Mouse (Mus musculus) intestine, embryonic 15.5 days (tissue): ENCODE measurements around the gene Ppp1r36. TPM values are rescaled to one million over a fixed set of nuclear protein-coding genes. Genes with fewer than 3 reads are reported as not detected.
A peak's percentile ranks its signal among the peaks of the same experiment; 100 is the strongest.

Experiments
- ATAC-seq: fragments of 200-750 bp; cut with Nextera tagmentation; 2 replicates; pipeline ENCODE4 v1.8.0; 2017; ENCODE audit warnings: moderate TSS enrichment, moderate library complexity
- H3K27ac ChIP-seq: fragments of 300-500 bp; sonication (generic); 2 replicates; pipeline ENCODE4 v1.5.1; 2015; ENCODE audit warnings: mild to moderate bottlenecking, inconsistent platforms
- H3K27me3 ChIP-seq: fragments of 300-500 bp; sonication (generic); replicated peaks from 2 replicates; pipeline ENCODE4 v1.6.1; 2015; ENCODE audit warnings: inconsistent platforms
- H3K36me3 ChIP-seq: fragments of 300-500 bp; sonication (generic); 2 replicates; pipeline ENCODE4 v1.6.1; 2015; ENCODE audit warnings: inconsistent platforms
- H3K4me1 ChIP-seq: fragments of 300-500 bp; sonication (generic); replicated peaks from 2 replicates; pipeline ENCODE4 v1.6.1; 2015; ENCODE audit warnings: inconsistent platforms
- H3K4me2 ChIP-seq: fragments of 300-500 bp; sonication (generic); replicated peaks from 2 replicates; pipeline ENCODE4 v1.6.1; 2015; ENCODE audit warnings: mild to moderate bottlenecking, inconsistent platforms
- H3K4me3 ChIP-seq: fragments of 300-500 bp; sonication (generic); replicated peaks from 2 replicates; pipeline ENCODE4 v1.5.1; 2015; ENCODE audit warnings: inconsistent platforms
- H3K9ac ChIP-seq: fragments of 300-500 bp; sonication (generic); 2 replicates; pipeline ENCODE4 v1.6.1; 2015; ENCODE audit warnings: inconsistent platforms
- H3K9me3 ChIP-seq: fragments of 300-500 bp; sonication (generic); 2 replicates; pipeline ENCODE4 v1.6.1; 2016; ENCODE audit warnings: inconsistent platforms
- WGBS: fragments of 180-500 bp; shearing (Covaris S2); methylation state at CpG from one replicate; pipeline ENCODE4 v1.1.7; 2015; 5-methylcytosine and 5-hydroxymethylcytosine counted together
- polyA plus RNA-seq: library from polyadenylated mRNA; unstranded; fragments of >200 nt; fragmentation: Nextera tagmentation; extraction: Ambion mirVana; gene quantifications from 2 replicates; pipeline ENCODE4 v1.2.1, GENCODE M21; 2015

Ppp1r36 gene
- polyA plus RNA-seq, 1 experiment from 2014 or later = 1.5 TPM

DNA sequence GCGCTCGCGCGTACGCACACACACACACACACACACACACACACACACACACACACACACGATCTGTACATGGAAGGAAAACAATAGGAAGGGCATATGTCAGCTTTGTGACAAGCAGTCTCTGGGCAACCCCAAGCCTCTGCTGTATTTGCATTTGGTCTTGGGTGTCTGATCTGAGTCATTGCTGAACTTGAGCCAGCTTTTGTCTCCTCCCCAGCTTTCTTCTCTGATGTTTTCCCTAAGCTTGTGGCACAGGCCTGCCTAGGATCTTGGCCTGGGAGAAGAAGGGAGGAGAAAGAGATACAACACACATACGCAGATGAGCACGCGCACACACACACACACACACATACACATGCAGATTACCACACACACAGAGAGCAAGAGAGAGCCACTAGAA lies 46.1 kb downstream of the Ppp1r36 start:
- 84% methylated on average over 9 of the region's 9 CpGs for WGBS
- H3K27me3 ChIP-seq = no peaks in the 10 kb centered on the region

DNA sequence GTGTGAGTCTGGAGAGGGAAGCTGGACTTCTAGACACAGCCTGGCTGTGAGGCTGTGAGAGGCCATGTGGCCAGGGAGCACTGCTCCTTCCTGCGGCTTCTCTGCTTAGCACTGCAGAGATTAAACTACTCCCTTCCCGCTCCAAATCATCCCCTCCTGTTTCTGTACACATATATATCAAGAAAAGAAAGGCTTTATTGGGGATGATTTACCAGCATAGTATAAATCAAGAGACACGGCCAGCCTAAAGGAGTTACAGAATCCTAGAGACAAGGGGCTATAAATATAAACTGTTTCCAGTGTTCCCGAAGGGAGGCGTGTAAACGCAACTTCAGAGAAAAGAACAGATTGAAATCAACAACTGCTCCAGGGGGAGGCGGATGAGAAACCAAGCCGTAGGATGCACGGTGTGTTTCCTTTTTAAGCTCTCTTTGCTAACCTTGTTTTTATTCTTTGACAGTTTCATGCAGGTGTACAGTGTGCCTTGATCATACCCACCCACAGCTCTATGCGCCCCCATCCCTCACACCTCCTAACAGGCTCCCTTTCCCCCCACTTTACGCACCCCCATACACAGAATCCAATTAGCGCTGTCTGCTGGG lies 47.4 kb downstream of the Ppp1r36 start:
- Histone ChIP-seq H3K27me3 (no peaks in the 10 kb centered on the region), H3K4me2 (0 out of 2 replicates have a peak overlapping the region, but pooled peaks have one; percentile 4), H3K4me3 (no peak overlapping the region), H3K9ac (no peak overlapping the region), H3K9me3 (no peaks in the 10 kb centered on the region), H3K36me3 (no peaks in the 10 kb centered on the region), H3K27ac (no peak overlapping the region), H3K4me1 (no peaks in the 10 kb centered on the region)
- 40% methylated on average over 12 of the region's 12 CpGs for WGBS
- peak; percentile 71 for ATAC-seq

More for the DNA sequence above, 46.1 kb downstream of the Ppp1r36 start:
- Histone ChIP-seq H3K4me1 (peaks cover 3% of the 10 kb centered on the region; the same call in 1 of the 2 replicates), H3K9me3 (no peaks in the 10 kb centered on the region), H3K4me2 (no peak overlapping the region), H3K27ac (no peak overlapping the region), H3K9ac (no peak overlapping the region), H3K36me3 (no peaks in the 10 kb centered on the region), H3K4me3 (no peak overlapping the region)
- ATAC-seq = no peak

DNA sequence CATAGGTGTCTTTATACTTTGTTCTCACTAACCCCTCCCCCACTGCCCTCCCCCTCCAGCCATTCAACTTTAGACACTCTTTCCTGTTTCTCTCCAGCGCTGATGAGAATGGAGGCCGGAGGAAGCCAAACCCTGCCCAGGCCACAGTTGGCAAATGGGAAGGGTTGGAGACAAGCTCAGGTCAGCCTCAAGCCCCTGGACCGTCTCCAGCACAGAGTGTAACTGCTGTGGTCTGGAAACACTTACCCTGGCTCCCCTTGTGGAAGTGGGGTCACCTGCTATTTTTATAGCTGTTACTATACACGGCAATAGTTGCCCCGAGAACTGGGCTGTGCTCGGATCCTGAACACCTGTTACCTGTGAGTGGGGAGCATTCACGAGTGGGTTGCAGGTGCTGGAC lies 49.3 kb downstream of the Ppp1r36 start:
- Histone ChIP-seq H3K4me2 (no peak overlapping the region), H3K27ac (no peak overlapping the region), H3K27me3 (no peaks in the 10 kb centered on the region), H3K36me3 (no peaks in the 10 kb centered on the region), H3K4me3 (no peak overlapping the region), H3K9ac (no peak overlapping the region), H3K4me1 (no peaks in the 10 kb centered on the region), H3K9me3 (no peaks in the 10 kb centered on the region)
- no peak for ATAC-seq
- 73% methylated on average over 7 of the region's 7 CpGs for WGBS

DNA sequence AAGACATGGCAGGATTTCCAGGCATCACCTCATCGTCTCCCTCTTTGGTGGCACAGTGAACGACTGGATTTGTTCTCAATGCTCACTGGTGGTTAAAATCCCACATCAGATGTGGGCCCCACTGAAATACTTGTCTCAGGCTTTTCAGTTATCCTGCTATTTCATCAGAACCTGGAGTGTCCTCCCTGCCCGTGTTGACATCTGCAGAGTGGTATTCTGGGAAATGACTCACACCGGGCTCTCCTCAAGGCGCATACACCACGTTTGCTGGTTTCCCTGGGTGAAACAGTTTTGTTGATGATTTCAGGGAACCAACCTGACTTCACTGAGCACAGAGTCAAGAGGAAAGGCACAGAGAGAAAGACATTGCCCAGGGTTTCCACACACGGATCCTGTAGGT lies 49.9 kb downstream of the Ppp1r36 start:
- no peaks in the 10 kb centered on the region for H3K27me3 ChIP-seq
- no peak overlapping the region for H3K4me3 ChIP-seq
- H3K4me2 ChIP-seq = no peak overlapping the region
- no peak for ATAC-seq
- no peaks in the 10 kb centered on the region for H3K9me3 ChIP-seq
- H3K4me1 ChIP-seq = no peaks in the 10 kb centered on the region
- 52% methylated on average over 7 of the region's 7 CpGs for WGBS
- H3K27ac ChIP-seq = no peak overlapping the region
- H3K36me3 ChIP-seq = no peaks in the 10 kb centered on the region
- H3K9ac ChIP-seq = no peak overlapping the region

DNA sequence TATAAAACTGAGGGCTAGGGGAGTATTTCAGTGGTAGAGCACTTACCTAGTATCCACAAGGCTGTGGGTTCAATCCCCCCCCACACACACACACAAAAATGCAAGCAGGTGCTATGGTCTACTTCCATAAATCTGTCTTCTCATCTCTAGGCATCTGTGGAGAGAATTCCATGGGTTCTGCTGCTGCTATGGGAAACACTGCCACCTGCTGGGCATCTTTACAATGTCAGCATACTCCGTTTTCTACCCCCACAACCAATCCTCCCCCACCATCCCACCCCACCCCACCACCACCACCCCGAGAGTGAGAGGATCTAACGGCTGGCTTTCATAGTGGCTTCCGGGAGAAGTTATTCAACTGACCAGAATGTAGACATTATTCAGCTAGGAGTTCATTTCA lies 54.7 kb downstream of the Ppp1r36 start:
- Histone ChIP-seq H3K36me3 (no peaks in the 10 kb centered on the region), H3K4me2 (no peak overlapping the region), H3K27ac (no peak overlapping the region), H3K9me3 (no peaks in the 10 kb centered on the region), H3K27me3 (no peaks in the 10 kb centered on the region), H3K4me1 (no peaks in the 10 kb centered on the region), H3K4me3 (no peak overlapping the region), H3K9ac (no peak overlapping the region)
- 0 out of 2 replicates have a peak, but pooled peaks have one; percentile 30 for ATAC-seq
- 9% methylated on average over 4 of the region's 4 CpGs for WGBS

DNA sequence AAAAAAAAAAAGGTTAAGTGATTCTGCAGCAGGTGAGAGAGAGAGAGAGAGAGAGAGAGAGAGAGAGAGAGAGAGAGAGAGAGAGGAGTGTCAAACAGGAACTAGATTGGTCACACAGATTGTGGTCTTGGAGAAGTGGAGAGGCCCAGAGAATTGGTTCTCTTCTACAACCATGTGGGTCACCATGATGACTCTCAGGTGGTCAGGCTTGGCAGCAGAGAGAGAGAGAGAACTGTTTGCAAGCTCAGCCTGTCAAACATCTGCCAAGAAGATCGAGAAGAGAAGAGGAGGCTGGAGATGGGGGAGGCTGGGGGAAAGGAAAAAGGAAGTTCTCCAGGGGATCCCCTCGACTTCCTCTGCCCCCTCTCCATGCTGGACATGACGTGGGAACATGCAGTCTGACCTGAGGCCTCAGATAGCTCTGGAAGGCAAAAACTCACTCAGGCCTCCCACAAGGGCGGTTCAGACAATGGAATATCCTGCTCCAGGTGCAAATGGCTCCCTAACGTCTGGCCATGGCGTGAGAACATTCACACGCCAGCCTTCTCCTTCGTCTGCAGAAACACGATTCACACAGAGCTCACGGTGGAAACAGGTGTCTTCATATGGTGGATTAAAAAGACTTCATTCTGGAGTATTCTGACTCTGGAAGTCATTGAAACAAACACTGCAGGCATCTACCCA lies 56.4 kb downstream of the Ppp1r36 start:
- Histone ChIP-seq H3K4me2 (no peak overlapping the region), H3K27me3 (no peaks in the 10 kb centered on the region), H3K4me1 (peaks cover 6% of the 10 kb centered on the region), H3K36me3 (no peaks in the 10 kb centered on the region), H3K27ac (no peak overlapping the region), H3K9ac (no peak overlapping the region), H3K9me3 (no peaks in the 10 kb centered on the region), H3K4me3 (no peak overlapping the region)
- 69% methylated on average over 10 of the region's 10 CpGs for WGBS
- no peak for ATAC-seq

DNA sequence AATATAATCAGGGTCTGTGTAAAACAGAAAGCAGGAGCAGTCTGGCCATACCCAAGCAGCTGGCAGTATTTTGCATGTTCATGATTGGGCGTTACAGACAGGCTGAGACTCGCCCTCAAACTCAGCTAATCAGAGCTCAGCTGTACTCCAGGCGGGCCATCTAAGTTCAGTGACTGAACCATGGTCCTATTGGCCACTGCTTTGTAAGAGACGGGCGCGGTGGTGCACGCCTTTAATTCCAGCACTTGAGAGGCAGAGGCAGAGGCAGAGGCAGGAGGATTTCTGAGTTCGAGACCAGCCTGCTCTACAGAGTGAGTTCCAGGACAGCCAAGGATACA lies 56.9 kb downstream of the Ppp1r36 start:
- Histone ChIP-seq H3K9me3 (no peaks in the 10 kb centered on the region), H3K4me3 (no peak overlapping the region), H3K4me2 (no peak overlapping the region), H3K4me1 (peaks cover 8% of the 10 kb centered on the region), H3K9ac (no peak overlapping the region), H3K27me3 (no peaks in the 10 kb centered on the region), H3K36me3 (no peaks in the 10 kb centered on the region), H3K27ac (no peak overlapping the region)
- ATAC-seq = no peak
- 84% methylated on average over 8 of the region's 8 CpGs for WGBS

DNA sequence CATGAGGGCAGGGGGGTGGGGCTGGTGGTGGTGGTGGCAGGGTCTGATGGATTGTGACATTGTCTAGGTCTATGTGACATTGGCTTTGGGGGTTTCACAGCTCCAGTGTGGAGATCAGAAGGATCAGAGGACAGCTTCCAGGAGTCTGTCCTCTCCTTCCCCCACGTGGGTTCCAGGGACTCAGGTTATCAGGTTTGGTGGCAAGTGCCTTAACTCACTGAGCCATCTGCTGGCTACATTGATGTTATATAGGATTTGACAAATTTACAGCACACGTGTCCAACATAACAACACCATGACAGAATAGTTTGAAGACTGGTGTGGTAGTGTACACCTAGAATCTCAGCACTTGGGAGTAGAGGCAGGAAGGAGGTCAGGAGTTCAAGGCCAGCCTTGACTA lies 57.5 kb downstream of the Ppp1r36 start:
- peaks cover 11% of the 10 kb centered on the region for H3K4me1 ChIP-seq
- no peak overlapping the region for H3K9ac ChIP-seq
- 34% methylated on average over 2 of the region's 2 CpGs for WGBS
- no peak for ATAC-seq
- no peak overlapping the region for H3K4me3 ChIP-seq
- no peak overlapping the region for H3K27ac ChIP-seq
- no peaks in the 10 kb centered on the region for H3K27me3 ChIP-seq
- H3K4me2 ChIP-seq = no peak overlapping the region
- H3K9me3 ChIP-seq = no peaks in the 10 kb centered on the region
- no peaks in the 10 kb centered on the region for H3K36me3 ChIP-seq

DNA sequence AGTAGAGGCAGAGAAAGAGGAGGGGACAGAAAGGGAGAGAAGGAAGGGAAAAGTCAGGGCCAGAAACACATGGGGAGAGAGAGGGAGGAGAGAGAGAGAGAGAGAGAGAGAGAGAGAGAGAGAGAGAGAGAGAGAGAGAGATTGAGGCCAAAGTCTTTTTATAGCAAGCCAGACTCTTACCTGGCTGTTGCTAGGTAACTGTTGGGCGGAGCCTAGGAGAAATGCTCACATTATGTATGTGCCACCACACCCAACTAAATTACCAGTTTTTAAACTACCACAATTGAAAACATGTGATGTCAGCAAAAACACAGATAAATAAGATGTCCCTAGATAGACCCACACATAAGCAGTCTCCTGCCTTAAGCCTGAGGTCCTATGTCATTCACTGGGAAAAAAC lies 58.8 kb downstream of the Ppp1r36 start:
- H3K36me3 ChIP-seq = no peaks in the 10 kb centered on the region
- no peak overlapping the region for H3K4me3 ChIP-seq
- H3K4me1 ChIP-seq = peaks cover 11% of the 10 kb centered on the region
- peak; percentile 44 for ATAC-seq
- H3K9ac ChIP-seq = no peak overlapping the region
- H3K9me3 ChIP-seq = no peaks in the 10 kb centered on the region
- WGBS = 83% methylated on average over 1 of the region's 1 CpGs
- no peak overlapping the region for H3K4me2 ChIP-seq
- no peak overlapping the region for H3K27ac ChIP-seq
- H3K27me3 ChIP-seq = no peaks in the 10 kb centered on the region

DNA sequence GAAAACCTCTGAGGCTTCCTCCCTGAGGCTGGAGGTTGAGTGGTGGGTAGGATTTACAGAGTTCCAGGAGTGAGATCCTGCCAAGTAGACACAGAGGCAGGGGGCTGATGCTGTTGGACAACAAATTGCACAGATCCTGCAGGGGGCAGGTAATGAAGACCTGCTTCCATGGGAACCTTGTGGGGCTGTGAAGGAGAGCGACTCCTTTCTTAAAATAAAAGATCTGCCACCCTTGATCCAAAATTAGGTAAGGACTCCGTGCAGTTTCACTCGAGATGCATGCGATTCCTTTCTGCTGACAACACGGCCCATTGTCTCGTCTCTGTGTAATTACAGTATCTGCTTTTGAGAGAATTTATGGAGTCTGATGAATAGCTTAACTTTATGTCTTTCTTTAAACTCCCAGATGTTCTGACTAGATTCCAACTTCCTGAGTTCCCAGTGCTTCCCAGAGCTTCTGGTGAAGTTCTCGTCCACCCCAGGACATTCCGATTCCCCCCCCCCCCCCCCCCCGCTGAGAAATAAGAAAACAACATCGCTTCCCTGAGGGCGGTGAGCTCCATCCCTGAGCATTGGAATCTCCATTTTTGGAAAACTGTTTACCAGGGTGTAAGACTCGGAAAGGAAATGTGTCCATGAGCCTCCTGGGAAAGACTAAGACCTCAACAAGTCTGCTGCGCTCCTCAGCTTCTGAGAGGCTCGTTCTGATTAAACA lies 61.1 kb downstream of the Ppp1r36 start:
- H3K4me3 ChIP-seq = no peak overlapping the region
- H3K4me1 ChIP-seq = peaks cover 11% of the 10 kb centered on the region
- no peak for ATAC-seq
- H3K27ac ChIP-seq = 0 out of 2 replicates have a peak overlapping the region, but pooled peaks have one; percentile 37
- H3K9me3 ChIP-seq = no peaks in the 10 kb centered on the region
- 22% methylated on average over 14 of the region's 14 CpGs for WGBS
- no peaks in the 10 kb centered on the region for H3K27me3 ChIP-seq
- peak overlapping the region; percentile 4 for H3K4me2 ChIP-seq
- no peak overlapping the region for H3K9ac ChIP-seq
- no peaks in the 10 kb centered on the region for H3K36me3 ChIP-seq

DNA sequence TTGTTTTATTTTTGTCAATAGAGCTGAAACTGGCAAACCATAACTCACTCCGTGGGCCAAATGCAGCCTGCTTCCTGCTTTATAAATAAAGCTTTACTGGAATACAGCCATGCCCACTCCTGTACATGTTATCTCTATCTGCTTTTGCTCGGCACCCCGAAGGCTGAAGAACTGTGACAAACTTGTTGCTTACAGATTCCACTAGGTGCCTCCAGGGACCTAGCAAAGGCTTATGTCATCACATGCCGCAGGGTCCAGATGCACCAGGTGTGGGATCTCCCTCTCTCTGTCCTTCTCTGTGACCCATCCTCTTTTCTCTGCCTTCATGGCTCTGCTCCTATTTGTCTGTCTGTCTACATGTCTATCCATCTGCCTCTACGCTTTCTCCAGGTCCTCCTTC lies 61.8 kb downstream of the Ppp1r36 start:
- H3K4me3 ChIP-seq = no peak overlapping the region
- H3K27ac ChIP-seq = 0 out of 2 replicates have a peak overlapping the region, but pooled peaks have one; percentile 15
- H3K9me3 ChIP-seq = no peaks in the 10 kb centered on the region
- peaks cover 11% of the 10 kb centered on the region for H3K4me1 ChIP-seq
- no peak overlapping the region for H3K9ac ChIP-seq
- 49% methylated on average over 5 of the region's 5 CpGs for WGBS
- no peak for ATAC-seq
- no peaks in the 10 kb centered on the region for H3K36me3 ChIP-seq
- H3K27me3 ChIP-seq = no peaks in the 10 kb centered on the region
- peak overlapping the region; percentile 4; the same call in 1 of the 2 replicates for H3K4me2 ChIP-seq

DNA sequence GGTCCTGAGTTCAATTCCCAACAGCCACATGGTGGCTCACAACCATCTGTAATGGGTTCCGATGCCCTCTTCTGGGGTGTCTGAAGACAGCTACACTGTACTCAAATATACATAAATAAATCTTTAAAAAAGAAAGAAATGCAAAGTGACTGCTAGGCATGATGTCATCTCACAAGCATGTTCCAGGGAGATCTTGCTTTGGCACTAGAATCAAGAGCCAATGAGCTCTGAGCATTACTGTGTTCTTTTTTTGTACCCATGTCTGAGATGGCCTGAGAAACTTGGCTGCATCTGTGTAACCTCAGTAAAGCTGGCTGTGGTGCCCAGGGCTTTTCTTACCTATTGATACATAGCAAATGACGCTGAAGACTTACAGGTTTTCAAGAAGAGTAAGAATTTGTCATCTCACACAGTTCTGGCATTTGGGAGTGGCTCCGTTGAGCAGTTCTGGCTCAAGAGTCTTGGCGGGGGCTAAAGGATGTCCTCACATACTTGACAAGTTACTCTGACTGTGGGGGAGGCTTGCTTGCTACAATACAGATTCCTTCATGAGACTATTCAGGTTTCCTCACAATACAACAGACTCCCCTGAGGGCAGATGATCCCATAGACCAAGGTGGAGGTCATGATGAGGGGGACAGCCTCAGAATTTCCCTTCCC lies 62.6 kb downstream of the Ppp1r36 start:
- H3K27me3 ChIP-seq = no peaks in the 10 kb centered on the region
- 74% methylated on average over 4 of the region's 4 CpGs for WGBS
- no peak for ATAC-seq

More for the DNA sequence above, 62.6 kb downstream of the Ppp1r36 start:
- Histone ChIP-seq H3K36me3 (no peaks in the 10 kb centered on the region), H3K27ac (no peak overlapping the region), H3K4me1 (peaks cover 15% of the 10 kb centered on the region), H3K9me3 (no peaks in the 10 kb centered on the region), H3K9ac (no peak overlapping the region), H3K4me2 (no peak overlapping the region), H3K4me3 (no peak overlapping the region)
